Mouse (Mus musculus) small intestine, adult 2 months (tissue): ENCODE results near the gene Csnk1g2.
A peak's percentile ranks its signal among the peaks of the same experiment; 100 is the strongest.

Experiments
- CTCF ChIP-seq: fragments of 200-500 bp; IDR thresholded peaks from 2 replicates; pipeline ENCODE4 v1.5.1; 2012; ENCODE audit warnings: low read depth, mild to moderate bottlenecking, control low read depth, inconsistent platforms, low read length, moderate library complexity, mixed read lengths; ENCODE audit not compliant: insufficient replicate concordance, insufficient read length; ENCODE audit errors: extremely low read depth
- POLR2A ChIP-seq: fragments of 200-500 bp; IDR thresholded peaks from 2 replicates; pipeline ENCODE4 v1.6.1; 2012; ENCODE audit warnings: low read depth, mild to moderate bottlenecking, control low read depth, inconsistent platforms, low read length, moderate library complexity

DNA sequence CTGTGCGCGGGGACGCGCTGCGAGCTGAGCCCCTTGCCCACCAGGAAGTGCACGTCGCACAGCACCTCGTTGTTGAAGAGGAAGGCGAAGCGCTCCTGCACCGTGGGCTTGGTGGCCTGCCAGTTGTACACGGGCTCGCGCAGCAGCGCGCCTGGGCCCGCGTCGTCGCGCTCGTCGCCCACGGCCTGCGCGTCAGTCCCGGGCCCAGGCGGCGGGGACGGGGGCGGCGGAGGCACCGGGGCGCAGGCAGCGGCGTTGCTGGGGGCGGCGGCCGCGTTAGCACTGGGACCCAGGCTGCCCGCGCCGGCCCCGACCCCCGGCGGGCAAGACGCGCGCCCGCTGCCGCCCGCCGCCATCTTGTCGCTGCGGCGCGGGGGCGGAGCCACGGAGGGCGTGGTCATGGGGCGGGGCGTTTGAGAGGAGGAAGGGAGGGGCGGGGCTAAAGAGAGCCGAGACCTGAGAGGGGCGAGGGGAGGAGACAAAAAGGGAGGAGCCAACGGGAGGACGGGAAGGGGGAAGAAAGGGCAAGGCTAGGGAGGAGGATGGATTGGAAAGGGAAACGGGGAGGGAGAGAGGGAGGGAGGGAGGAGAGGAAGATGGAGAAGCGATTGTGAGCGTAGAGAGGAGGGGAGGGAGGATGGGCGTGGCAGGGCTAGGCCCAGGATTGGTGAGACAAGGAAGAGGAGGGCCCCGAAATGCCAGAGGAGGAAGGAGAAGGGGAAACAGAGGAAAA is 33.7 kb downstream of the Csnk1g2 start:
- TF ChIP-seq POLR2A (peak; percentile 59; the same call in 1 of the 2 replicates), CTCF (no peak)
